Mouse (Mus musculus): ENCODE measurements around the gene Ctcf.
"Not testable (repeated sequence)": the region's sequence is repeated elsewhere in the genome, so short reads cannot be mapped to it uniquely, and the experiment has no call there.

Gene Ctcf

GRCm38 (mm10) chr8:105636018-105636962 lies at the start of gene Ctcf:
Gene Ctcf, plus strand, starts transcription at chr8:105636568.
- DNase-seq (ENCODE audit: low spot score in 2 of 2): peak; percentile 77 to 82

DNA sequence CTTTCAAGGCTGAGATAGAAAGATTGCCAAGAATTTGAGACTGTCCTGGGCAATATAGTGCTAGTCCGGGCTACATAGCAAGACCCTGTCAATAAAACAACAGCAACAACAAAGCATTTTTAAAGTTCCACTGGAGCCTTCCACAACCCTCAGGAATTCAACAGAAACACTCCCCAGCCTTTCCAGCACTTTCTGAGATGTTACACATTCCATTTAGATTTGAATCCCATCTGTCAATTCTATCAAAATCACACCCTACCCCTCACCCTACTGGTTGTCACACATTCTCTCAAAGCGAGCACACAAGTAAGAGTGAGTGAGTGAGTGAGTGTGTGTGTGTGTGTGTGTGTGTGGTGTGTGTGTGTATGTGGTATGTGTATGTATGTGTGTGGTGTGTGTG lies 43.9 kb upstream of the Ctcf start:
- no peak for DNase-seq (ENCODE audit: low spot score in 2 of 2)

DNA sequence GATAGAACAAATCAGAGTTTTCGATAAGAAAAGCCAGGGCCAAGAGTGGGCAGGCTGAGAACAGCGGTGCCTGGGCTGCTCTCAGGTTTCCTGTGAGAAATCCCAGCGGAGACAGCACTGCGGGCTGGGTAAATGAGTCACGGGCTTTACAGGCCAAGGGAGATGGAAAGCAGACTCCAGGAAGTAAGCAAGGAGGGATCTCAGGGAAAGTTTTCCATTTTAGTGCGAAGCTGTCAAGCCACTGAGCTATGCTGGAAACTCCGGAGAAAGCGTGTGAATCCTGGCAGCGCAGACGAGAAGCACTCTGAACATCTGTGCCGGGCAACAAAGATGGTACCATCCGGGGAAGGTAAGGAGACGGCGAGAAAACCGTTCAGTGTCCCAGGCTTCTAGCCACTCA lies 42.5 kb upstream of the Ctcf start:
- DNase-seq (ENCODE audit: low spot score in 2 of 2): peak in 1 of 2 experiments; percentile 25

GRCm38 (mm10) chr8:105594451-105595242 lies 41.7 kb upstream of the Ctcf start:
- no peak for DNase-seq (ENCODE audit: low spot score in 2 of 2)

DNA sequence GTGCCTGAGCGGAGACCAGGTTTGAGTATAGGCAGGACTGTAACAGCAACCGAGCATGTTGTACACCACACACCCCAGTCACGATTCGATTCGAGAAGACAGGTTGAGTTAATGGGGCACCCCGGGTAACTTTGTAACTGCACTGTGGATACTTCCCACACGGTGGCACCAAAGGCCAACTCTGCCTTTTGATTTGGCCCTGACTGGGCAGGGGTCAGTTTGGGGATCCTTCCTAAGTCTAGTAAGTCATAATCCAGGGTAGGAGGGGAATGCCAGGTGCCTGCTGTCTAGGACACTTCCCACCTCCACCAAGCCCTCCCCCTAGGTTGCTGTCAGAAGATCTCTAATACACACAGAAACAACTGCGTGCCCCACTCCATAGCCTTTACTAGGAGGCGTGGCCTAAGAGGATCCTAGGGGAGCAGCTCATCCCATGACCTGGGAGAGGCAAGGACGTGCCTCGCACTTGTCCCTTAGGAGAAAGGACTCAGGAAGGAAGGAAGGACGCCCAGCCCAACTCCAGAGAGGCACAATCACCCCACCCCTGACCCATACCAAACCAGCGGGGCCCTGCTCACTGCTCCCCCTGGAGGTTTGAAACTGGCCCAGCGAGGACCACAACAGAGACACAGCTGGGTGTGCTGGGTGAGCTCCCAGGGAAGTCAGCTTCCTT lies 39.9 kb upstream of the Ctcf start:
- no peak for DNase-seq (ENCODE audit: low spot score in 2 of 2)

- DNase-seq (ENCODE audit: low spot score in 2 of 2): no peak
Measured at GRCm38 (mm10) chr8:105598777-105599176, 37.6 kb upstream of the Ctcf start.

GRCm38 (mm10) chr8:105601301-105601700 lies 35.1 kb upstream of the Ctcf start:
- no peak for DNase-seq (ENCODE audit: low spot score in 2 of 2)

- not testable (repeated sequence) for DNase-seq (ENCODE audit: low spot score in 2 of 2)
Measured at GRCm38 (mm10) chr8:105602540-105602939, 33.8 kb upstream of the Ctcf start.

GRCm38 (mm10) chr8:105604804-105605381 lies 31.5 kb upstream of the Ctcf start, which contains the start of gene Ripor1:
Gene Ripor1, plus strand, starts transcription at chr8:105605255.
- DNase-seq (ENCODE audit: low spot score in 2 of 2): peak in 1 of 2 experiments; percentile 65

GRCm38 (mm10) chr8:105605491-105606188 lies 30.7 kb upstream of the Ctcf start:
- DNase-seq (ENCODE audit: low spot score in 2 of 2): no peak

DNA sequence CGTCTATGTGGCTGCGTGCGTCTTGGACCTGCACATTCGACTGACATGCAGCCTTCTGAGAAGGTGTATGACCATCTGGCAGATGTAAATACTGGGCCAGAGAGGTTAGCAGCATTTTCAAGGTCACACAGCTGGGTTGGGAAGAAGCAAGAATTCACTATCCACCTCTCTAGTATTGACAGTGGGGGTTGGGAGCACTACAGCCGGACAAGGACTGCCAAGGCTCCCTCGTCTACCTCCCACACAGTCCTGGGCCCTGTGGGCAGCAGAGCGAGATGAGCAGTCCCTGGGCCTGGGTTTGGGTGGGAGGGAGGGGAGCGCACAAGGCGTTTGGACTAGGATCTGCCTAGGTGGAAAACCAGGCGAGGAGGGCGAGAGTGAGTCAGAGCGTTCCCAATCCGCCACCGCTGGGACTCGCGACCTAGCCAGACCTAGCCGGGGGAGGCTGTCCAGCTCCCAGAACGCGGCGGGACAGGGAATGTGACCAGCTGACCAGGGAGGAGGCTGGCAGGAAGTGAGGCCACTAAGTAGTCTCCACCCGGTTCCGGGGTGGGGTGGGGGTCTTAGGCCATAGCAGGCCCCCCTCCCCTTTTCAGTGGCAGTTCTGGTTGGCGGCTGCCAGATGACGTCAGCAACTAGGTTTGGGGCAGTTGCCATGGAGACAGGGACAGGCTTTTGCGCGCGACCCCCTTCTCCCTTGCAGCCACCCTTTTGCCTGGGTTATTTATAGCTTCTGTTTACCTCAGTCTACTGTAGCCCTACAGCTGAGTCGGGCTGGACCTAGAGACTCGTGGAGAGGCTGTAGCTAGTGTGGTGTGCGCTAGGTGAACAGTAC lies 30.0 kb upstream of the Ctcf start:
- DNase-seq (ENCODE audit: low spot score in 2 of 2): peak in 1 of 2 experiments; percentile 74

GRCm38 (mm10) chr8:105607062-105607461 lies 29.3 kb upstream of the Ctcf start:
- DNase-seq (ENCODE audit: low spot score in 2 of 2): no peak

- no peak for DNase-seq (ENCODE audit: low spot score in 2 of 2)
Measured at GRCm38 (mm10) chr8:105607684-105608083, 28.7 kb upstream of the Ctcf start.

DNA sequence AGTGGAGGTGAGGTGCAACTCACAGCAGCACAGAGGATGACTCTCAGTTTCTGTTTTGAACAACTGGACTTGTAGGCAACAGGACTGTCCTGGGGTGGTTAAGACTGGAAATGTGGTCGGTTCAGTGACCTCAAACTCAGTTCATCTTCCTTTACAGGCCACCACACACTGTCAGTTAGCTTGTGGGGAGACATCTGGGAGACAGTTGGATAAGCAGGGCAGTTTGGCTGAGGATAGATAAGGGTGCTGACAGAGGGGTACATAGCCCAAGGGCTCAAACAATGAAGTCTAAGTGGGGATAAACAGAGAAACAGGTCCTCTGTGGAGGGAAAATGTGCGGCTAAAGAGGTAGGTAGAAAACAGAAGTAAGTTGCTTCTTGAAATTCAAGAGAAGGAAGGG lies 27.0 kb upstream of the Ctcf start:
- no peak for DNase-seq (ENCODE audit: low spot score in 2 of 2)

DNA sequence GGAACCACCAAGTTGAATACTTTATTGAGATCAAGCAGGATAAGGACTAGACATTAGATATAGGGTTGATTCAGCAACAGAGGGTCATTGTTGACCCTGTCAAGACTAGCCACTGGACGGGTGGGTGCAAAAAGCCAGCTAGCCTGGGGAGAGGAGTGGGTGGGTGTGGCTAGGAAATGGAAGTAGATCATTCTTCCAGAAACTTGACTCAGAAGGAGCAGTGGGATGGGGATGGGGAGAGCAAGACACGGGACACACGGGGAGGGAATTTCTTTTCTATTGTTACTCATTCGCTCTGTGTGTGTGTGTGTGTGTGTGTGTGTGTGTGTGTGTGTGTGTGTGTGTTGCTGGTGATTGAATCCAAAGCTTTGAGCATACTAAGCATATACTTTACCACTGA lies 26.6 kb upstream of the Ctcf start:
- no peak for DNase-seq (ENCODE audit: low spot score in 2 of 2)

GRCm38 (mm10) chr8:105611836-105612235 lies 24.5 kb upstream of the Ctcf start:
- DNase-seq (ENCODE audit: low spot score in 2 of 2): no peak

DNA sequence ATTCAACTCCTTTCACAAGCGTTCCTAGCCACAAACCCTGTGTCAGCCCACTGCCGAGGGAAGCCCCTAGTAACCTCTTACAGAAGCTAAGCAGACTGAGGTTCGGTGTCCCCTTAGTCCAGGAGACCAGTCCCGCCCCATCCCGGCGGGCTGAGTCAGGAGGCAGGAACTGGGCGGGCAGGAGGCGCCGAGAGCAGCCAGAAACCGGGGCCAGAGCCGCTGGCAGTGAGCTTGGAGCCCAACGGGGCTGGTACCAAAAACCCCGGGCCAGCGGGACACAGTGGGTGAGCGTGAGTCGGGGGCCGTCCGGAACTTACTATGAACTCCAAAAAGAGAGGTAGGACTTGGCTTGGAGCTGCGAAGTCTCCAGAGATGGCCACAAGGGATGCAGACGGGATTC lies 23.3 kb upstream of the Ctcf start:
- no peak for DNase-seq (ENCODE audit: low spot score in 2 of 2)

DNA sequence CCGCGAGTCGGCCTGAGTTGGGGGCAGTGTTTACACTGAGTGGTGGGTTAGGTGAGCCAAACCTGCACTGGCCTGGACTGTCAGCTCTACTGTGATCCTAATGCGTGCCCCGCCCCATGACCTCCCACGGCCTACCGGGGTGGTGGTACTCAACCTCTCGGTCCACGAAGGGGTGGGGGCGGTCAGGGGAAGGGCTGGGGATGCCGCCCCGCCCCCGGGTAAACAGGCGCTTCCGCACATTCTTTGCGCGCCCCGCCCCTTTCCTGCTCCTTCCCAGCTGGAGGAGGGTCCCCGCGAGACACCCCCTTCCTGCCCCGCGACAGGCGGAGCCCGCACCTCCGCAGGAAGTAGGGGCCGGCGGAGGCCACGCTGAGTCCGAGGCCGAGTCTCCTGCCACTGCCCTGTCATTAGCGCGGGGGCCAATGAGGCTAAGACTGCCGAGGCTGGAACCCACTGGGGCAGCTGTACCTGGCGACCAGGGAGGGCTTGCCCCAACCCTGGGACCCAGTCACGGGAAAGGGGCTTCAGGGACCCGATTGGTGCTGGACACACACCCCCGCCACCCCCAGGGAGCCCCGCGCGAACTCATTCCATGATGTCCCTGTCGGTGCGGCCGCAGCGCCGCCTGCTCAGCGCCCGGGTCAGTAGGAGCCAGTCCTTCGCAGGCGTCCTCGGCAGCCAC lies 22.4 kb upstream of the Ctcf start:
- DNase-seq (ENCODE audit: low spot score in 2 of 2): no peak

DNA sequence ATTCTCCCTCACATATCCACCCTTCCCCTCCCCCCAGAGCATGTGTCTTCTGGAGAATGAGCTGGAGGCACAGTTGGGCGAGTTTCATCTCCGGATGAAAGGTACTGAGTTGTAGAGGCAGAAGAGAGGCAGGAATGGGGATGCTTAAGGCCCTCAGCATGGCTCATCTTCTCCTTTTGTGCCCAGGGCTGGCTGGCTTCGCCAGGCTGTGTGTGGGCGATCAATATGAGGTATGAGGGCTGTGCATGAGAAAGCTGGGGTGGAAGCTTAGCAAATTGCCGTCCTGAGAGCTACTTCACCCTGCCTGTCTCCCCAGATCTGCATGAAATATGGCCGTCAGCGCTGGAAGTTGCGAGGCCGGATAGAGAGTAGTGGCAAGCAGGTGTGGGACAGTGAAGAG lies 20.4 kb upstream of the Ctcf start:
- no peak for DNase-seq (ENCODE audit: low spot score in 2 of 2)
